Mouse (Mus musculus): ENCODE measurements around the gene Kcnh7. TPM values are rescaled to one million over a fixed set of nuclear protein-coding genes. Genes with fewer than 3 reads are reported as not detected.

Kcnh7 gene
- polyA plus RNA-seq, 1 experiment from 2014 or later, result 4.4 TPM

- no peak overlapping the region for H3K27ac ChIP-seq (ENCODE audit: low read depth, low read length)
- 89% methylated on average over 4 of the region's 4 CpGs for WGBS
- ATAC-seq (ENCODE audit: low FRiP score), result no peak
Measured at GRCm38 (mm10) chr2:63009141-63009540, 174.9 kb downstream of the Kcnh7 start.

GRCm38 (mm10) chr2:63002784-63003183 is 181.3 kb downstream of the Kcnh7 start:
- H3K9ac ChIP-seq (ENCODE audit: low read depth, low read length), result no peak overlapping the region
- DNase-seq (ENCODE audit: low spot score) (no peak), ATAC-seq (ENCODE audit: low FRiP score) (no peak)
- no peak overlapping the region for H3K4me2 ChIP-seq (replicated peaks; ENCODE audit: low read depth, low read length)
- H3K27ac ChIP-seq (ENCODE audit: low read depth, low read length), result no peak overlapping the region
- no peaks in the 10 kb centered on the region for H3K27me3 ChIP-seq (ENCODE audit: control insufficient read depth, insufficient read depth, low read length)
- H3K36me3 ChIP-seq (ENCODE audit: control insufficient read depth, insufficient read depth, low read length), result no peaks in the 10 kb centered on the region
- H3K4me3 ChIP-seq (ENCODE audit: low read depth, low read length), result no peak overlapping the region
- no peaks in the 10 kb centered on the region for H3K9me3 ChIP-seq (ENCODE audit: control insufficient read depth, low read length)
- 88% methylated on average over 1 of the region's 1 CpGs for WGBS
- no peaks in the 10 kb centered on the region for H3K4me1 ChIP-seq (replicated peaks; ENCODE audit: control insufficient read depth, insufficient read depth, low read length)

More at GRCm38 (mm10) chr2:63009141-63009540, 174.9 kb downstream of the Kcnh7 start:
- no peak for DNase-seq (ENCODE audit: low spot score)
- Histone ChIP-seq H3K4me3 (ENCODE audit: low read depth, low read length) (no peak overlapping the region), H3K4me1 (replicated peaks; ENCODE audit: control insufficient read depth, insufficient read depth, low read length) (no peaks in the 10 kb centered on the region), H3K27me3 (ENCODE audit: control insufficient read depth, insufficient read depth, low read length) (no peaks in the 10 kb centered on the region), H3K9ac (ENCODE audit: low read depth, low read length) (no peak overlapping the region), H3K4me2 (replicated peaks; ENCODE audit: low read depth, low read length) (no peak overlapping the region), H3K36me3 (ENCODE audit: control insufficient read depth, insufficient read depth, low read length) (no peaks in the 10 kb centered on the region), H3K9me3 (ENCODE audit: control insufficient read depth, low read length) (no peaks in the 10 kb centered on the region)

- Histone ChIP-seq H3K27ac (ENCODE audit: low read depth, low read length) (no peak overlapping the region), H3K9me3 (ENCODE audit: control insufficient read depth, low read length) (no peaks in the 10 kb centered on the region), H3K36me3 (ENCODE audit: control insufficient read depth, insufficient read depth, low read length) (no peaks in the 10 kb centered on the region), H3K9ac (ENCODE audit: low read depth, low read length) (no peak overlapping the region), H3K27me3 (ENCODE audit: control insufficient read depth, insufficient read depth, low read length) (no peaks in the 10 kb centered on the region), H3K4me2 (replicated peaks; ENCODE audit: low read depth, low read length) (no peak overlapping the region), H3K4me1 (replicated peaks; ENCODE audit: control insufficient read depth, insufficient read depth, low read length) (no peaks in the 10 kb centered on the region), H3K4me3 (ENCODE audit: low read depth, low read length) (no peak overlapping the region)
- ATAC-seq (ENCODE audit: low FRiP score) (no peak), DNase-seq (ENCODE audit: low spot score) (no peak)
- WGBS, result 94% methylated on average over 2 of the region's 2 CpGs
Measured at GRCm38 (mm10) chr2:62997692-62998091, 186.4 kb downstream of the Kcnh7 start.

- H3K4me2 ChIP-seq (replicated peaks; ENCODE audit: low read depth, low read length), result no peak overlapping the region
- no peaks in the 10 kb centered on the region for H3K27me3 ChIP-seq (ENCODE audit: control insufficient read depth, insufficient read depth, low read length)
- no peak overlapping the region for H3K27ac ChIP-seq (ENCODE audit: low read depth, low read length)
- H3K4me1 ChIP-seq (replicated peaks; ENCODE audit: control insufficient read depth, insufficient read depth, low read length), result no peaks in the 10 kb centered on the region
- ATAC-seq (ENCODE audit: low FRiP score) (no peak), DNase-seq (ENCODE audit: low spot score) (no peak)
- no peaks in the 10 kb centered on the region for H3K9me3 ChIP-seq (ENCODE audit: control insufficient read depth, low read length)
- no peaks in the 10 kb centered on the region for H3K36me3 ChIP-seq (ENCODE audit: control insufficient read depth, insufficient read depth, low read length)
- H3K4me3 ChIP-seq (ENCODE audit: low read depth, low read length), result no peak overlapping the region
- no peak overlapping the region for H3K9ac ChIP-seq (ENCODE audit: low read depth, low read length)
Measured at GRCm38 (mm10) chr2:62988616-62989015, 195.5 kb downstream of the Kcnh7 start.

GRCm38 (mm10) chr2:62983936-62984335 is 200.2 kb downstream of the Kcnh7 start:
- Histone ChIP-seq H3K36me3 (ENCODE audit: control insufficient read depth, insufficient read depth, low read length) (no peaks in the 10 kb centered on the region), H3K27ac (ENCODE audit: low read depth, low read length) (no peak overlapping the region), H3K4me2 (replicated peaks; ENCODE audit: low read depth, low read length) (no peak overlapping the region), H3K9ac (ENCODE audit: low read depth, low read length) (no peak overlapping the region), H3K4me3 (ENCODE audit: low read depth, low read length) (no peak overlapping the region), H3K9me3 (ENCODE audit: control insufficient read depth, low read length) (no peaks in the 10 kb centered on the region), H3K27me3 (ENCODE audit: control insufficient read depth, insufficient read depth, low read length) (no peaks in the 10 kb centered on the region), H3K4me1 (replicated peaks; ENCODE audit: control insufficient read depth, insufficient read depth, low read length) (no peaks in the 10 kb centered on the region)
- ATAC-seq (ENCODE audit: low FRiP score) (no peak), DNase-seq (ENCODE audit: low spot score) (no peak)
- WGBS, result 73% methylated on average over 2 of the region's 2 CpGs

GRCm38 (mm10) chr2:62935273-62935874 is 248.7 kb downstream of the Kcnh7 start:
- H3K9ac ChIP-seq (ENCODE audit: low read depth, low read length), result no peak overlapping the region
- H3K4me1 ChIP-seq (replicated peaks; ENCODE audit: control insufficient read depth, insufficient read depth, low read length), result no peaks in the 10 kb centered on the region
- no peak overlapping the region for H3K27ac ChIP-seq (ENCODE audit: low read depth, low read length)
- H3K9me3 ChIP-seq (ENCODE audit: control insufficient read depth, low read length), result no peaks in the 10 kb centered on the region
- no peak overlapping the region for H3K4me3 ChIP-seq (ENCODE audit: low read depth, low read length)
- ATAC-seq (ENCODE audit: low FRiP score) (no peak), DNase-seq (ENCODE audit: low spot score) (no peak)
- no peaks in the 10 kb centered on the region for H3K27me3 ChIP-seq (ENCODE audit: control insufficient read depth, insufficient read depth, low read length)
- no peak overlapping the region for H3K4me2 ChIP-seq (replicated peaks; ENCODE audit: low read depth, low read length)
- no peaks in the 10 kb centered on the region for H3K36me3 ChIP-seq (ENCODE audit: control insufficient read depth, insufficient read depth, low read length)
- WGBS, result 88% methylated on average over 1 of the region's 1 CpGs

GRCm38 (mm10) chr2:62928494-62928893 is 255.6 kb downstream of the Kcnh7 start:
- 88% methylated on average over 3 of the region's 3 CpGs for WGBS
- H3K4me1 ChIP-seq (replicated peaks; ENCODE audit: control insufficient read depth, insufficient read depth, low read length), result no peaks in the 10 kb centered on the region
- no peaks in the 10 kb centered on the region for H3K9me3 ChIP-seq (ENCODE audit: control insufficient read depth, low read length)
- no peak overlapping the region for H3K4me3 ChIP-seq (ENCODE audit: low read depth, low read length)
- no peaks in the 10 kb centered on the region for H3K36me3 ChIP-seq (ENCODE audit: control insufficient read depth, insufficient read depth, low read length)
- H3K9ac ChIP-seq (ENCODE audit: low read depth, low read length), result no peak overlapping the region
- no peaks in the 10 kb centered on the region for H3K27me3 ChIP-seq (ENCODE audit: control insufficient read depth, insufficient read depth, low read length)
- ATAC-seq (ENCODE audit: low FRiP score) (no peak), DNase-seq (ENCODE audit: low spot score) (no peak)
- H3K4me2 ChIP-seq (replicated peaks; ENCODE audit: low read depth, low read length), result no peak overlapping the region
- no peak overlapping the region for H3K27ac ChIP-seq (ENCODE audit: low read depth, low read length)

GRCm38 (mm10) chr2:62928065-62928464 is 256.0 kb downstream of the Kcnh7 start:
- no peaks in the 10 kb centered on the region for H3K27me3 ChIP-seq (ENCODE audit: control insufficient read depth, insufficient read depth, low read length)
- H3K4me2 ChIP-seq (replicated peaks; ENCODE audit: low read depth, low read length), result no peak overlapping the region
- no peaks in the 10 kb centered on the region for H3K36me3 ChIP-seq (ENCODE audit: control insufficient read depth, insufficient read depth, low read length)
- H3K9me3 ChIP-seq (ENCODE audit: control insufficient read depth, low read length), result no peaks in the 10 kb centered on the region
- ATAC-seq (ENCODE audit: low FRiP score) (no peak), DNase-seq (ENCODE audit: low spot score) (no peak)
- H3K4me3 ChIP-seq (ENCODE audit: low read depth, low read length), result no peak overlapping the region
- 66% methylated on average over 3 of the region's 3 CpGs for WGBS
- H3K27ac ChIP-seq (ENCODE audit: low read depth, low read length), result no peak overlapping the region
- H3K4me1 ChIP-seq (replicated peaks; ENCODE audit: control insufficient read depth, insufficient read depth, low read length), result no peaks in the 10 kb centered on the region
- no peak overlapping the region for H3K9ac ChIP-seq (ENCODE audit: low read depth, low read length)

- Histone ChIP-seq H3K4me2 (replicated peaks; ENCODE audit: low read depth, low read length) (no peak overlapping the region), H3K27me3 (ENCODE audit: control insufficient read depth, insufficient read depth, low read length) (no peaks in the 10 kb centered on the region), H3K36me3 (ENCODE audit: control insufficient read depth, insufficient read depth, low read length) (no peaks in the 10 kb centered on the region), H3K4me3 (ENCODE audit: low read depth, low read length) (no peak overlapping the region), H3K9me3 (ENCODE audit: control insufficient read depth, low read length) (no peaks in the 10 kb centered on the region), H3K4me1 (replicated peaks; ENCODE audit: control insufficient read depth, insufficient read depth, low read length) (no peaks in the 10 kb centered on the region), H3K27ac (ENCODE audit: low read depth, low read length) (no peak overlapping the region), H3K9ac (ENCODE audit: low read depth, low read length) (no peak overlapping the region)
- no peak for DNase-seq (ENCODE audit: low spot score)
- WGBS, result 80% methylated on average over 4 of the region's 4 CpGs
- no peak for ATAC-seq (ENCODE audit: low FRiP score)
Measured at GRCm38 (mm10) chr2:62923803-62924202, 260.3 kb downstream of the Kcnh7 start.
